Comparison of ENCODE assay signal across 23 mouse cellular contexts in the genomic region with DNA sequence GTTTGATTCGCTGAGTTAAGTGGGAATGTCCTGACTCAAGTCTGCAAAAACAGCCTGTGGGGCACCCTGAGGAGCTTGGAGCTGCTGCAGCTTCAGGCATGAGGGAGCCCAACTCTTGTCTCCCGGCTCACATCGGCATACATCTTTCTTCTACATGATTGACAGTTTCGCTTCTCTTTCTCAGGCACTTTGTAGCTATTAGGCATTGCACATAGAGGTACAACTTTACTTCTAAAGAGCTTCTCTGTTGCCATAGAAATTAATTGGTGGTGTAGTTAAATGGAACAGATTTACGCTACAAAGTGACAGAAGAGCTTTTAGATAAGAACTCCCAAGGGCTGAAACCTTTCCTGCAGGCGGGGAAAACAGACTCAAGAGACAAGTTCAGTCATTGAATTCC. TPM values are rescaled to one million over a fixed set of nuclear protein-coding genes. Genes with fewer than 3 reads are reported as not detected.
DNase-seq lines count a peak whose midpoint lies in the region; ATAC-seq and TF ChIP-seq lines count a peak whose summit lies in the region.
"Had no signal": no experiment of that assay in that cellular context is flagged by ENCODE, and none has a peak within 500 bp of the region (broad histone marks: within the 10 kb centered on the region; RNA-seq: fewer than 3 reads in every experiment).

No protein-coding gene starts in this region.

- no peak overlapping the region for H3K9ac ChIP-seq in forebrain, embryonic 14.5 days (ENCODE audit: low read length)
- H3K9ac ChIP-seq: embryonic facial prominence, embryonic 15.5 days; hindbrain, embryonic 12.5 days had no signal

- no peak for TF ChIP-seq CTCF in lung, adult 2 months (IDR thresholded peaks at IDR 0.05; ENCODE audit: insufficient read depth, low read length)

- TF ChIP-seq POLR2A in lung, adult 2 months (IDR thresholded peaks at IDR 0.05; ENCODE audit: borderline replicate concordance, extremely low read depth, low read depth, low read length) = no peak

- no peaks in the 10 kb centered on the region; the same call in 1 of the 2 replicates for H3K36me3 ChIP-seq in forebrain, embryonic 14.5 days (ENCODE audit: control insufficient read depth, insufficient read depth, low read length)
- H3K36me3 ChIP-seq in forebrain, embryonic 10.5 days (replicated peaks) = peaks cover 9% of the 10 kb centered on the region
- H3K36me3 ChIP-seq in splenic B cell, adult 2 months (ENCODE audit: control insufficient read depth, insufficient read depth, low read length, poor library complexity, severe bottlenecking) = peaks cover 3% of the 10 kb centered on the region

- H3K27me3 ChIP-seq in forebrain, embryonic 14.5 days (replicated peaks; ENCODE audit: control insufficient read depth, insufficient read depth, low read length) = no peaks in the 10 kb centered on the region
- no peaks in the 10 kb centered on the region for H3K27me3 ChIP-seq in forebrain, embryonic 10.5 days (ENCODE audit: poor library complexity, severe bottlenecking)
- no peaks in the 10 kb centered on the region for H3K27me3 ChIP-seq in splenic B cell, adult 2 months (ENCODE audit: control insufficient read depth, insufficient read depth, low read length, poor library complexity, severe bottlenecking)
- H3K27me3 ChIP-seq: embryonic facial prominence, embryonic 15.5 days; hindbrain, embryonic 12.5 days had no signal

- 37% methylated on average over 6 of the region's 6 CpGs for WGBS in forebrain, embryonic 14.5 days
- 66% methylated on average over 6 of the region's 6 CpGs for WGBS in forebrain, embryonic 10.5 days
- WGBS in lung, adult 2 months = 57% methylated on average over 6 of the region's 6 CpGs

- no peak overlapping the region for H3K4me2 ChIP-seq in forebrain, embryonic 14.5 days (ENCODE audit: low read length)
- H3K4me2 ChIP-seq: embryonic facial prominence, embryonic 15.5 days; hindbrain, embryonic 12.5 days had no signal

- no peak overlapping the region for H3K4me3 ChIP-seq in forebrain, embryonic 14.5 days (ENCODE audit: low read depth, low read length)
- H3K4me3 ChIP-seq in forebrain, embryonic 10.5 days = no peak overlapping the region
- no peak overlapping the region for H3K4me3 ChIP-seq in lung, adult 2 months (replicated peaks; ENCODE audit: extremely low read depth, low read depth, low read length)
- H3K4me3 ChIP-seq: embryonic facial prominence, embryonic 15.5 days; erythroblast, embryonic 14.5 days; heart, embryonic 10.5 days; hindbrain, embryonic 12.5 days had no signal

- peak; percentile 64 for DNase-seq in forebrain, embryonic 14.5 days (ENCODE audit: low spot score)
- DNase-seq in forebrain, embryonic 10.5 days (ENCODE audit: extremely low spot score, low spot score) = no peak
- peak; percentile 49 for DNase-seq in A20 (ENCODE audit: low read depth, low spot score)
- DNase-seq in brain, adult 2 months (ENCODE audit: low read depth, low spot score) = peak; percentile 22
- DNase-seq in splenic B cell, adult 2 months (ENCODE audit: low read depth, low spot score) = peak; percentile 23
- DNase-seq in lung, adult 2 months = no peak
- DNase-seq: adrenal gland, adult 8-10 months; adrenal gland, postnatal 36 days; cerebellum, adult 18-20 months; cerebellum, adult 9-11 months; cerebellum, postnatal 36 days; gastrocnemius, postnatal 36 days; heart, adult 18-20 months; heart, postnatal 10 days; heart, postnatal 4 days had no signal

- no peak overlapping the region for H3K27ac ChIP-seq in forebrain, embryonic 14.5 days (ENCODE audit: low read depth, low read length)
- H3K27ac ChIP-seq in forebrain, embryonic 10.5 days = no peak overlapping the region
- H3K27ac ChIP-seq: embryonic facial prominence, embryonic 15.5 days; heart, embryonic 10.5 days; hindbrain, embryonic 12.5 days had no signal

- no peaks in the 10 kb centered on the region for H3K4me1 ChIP-seq in forebrain, embryonic 14.5 days (ENCODE audit: control insufficient read depth, insufficient read depth, low read length)
- H3K4me1 ChIP-seq in forebrain, embryonic 10.5 days = peaks cover 6% of the 10 kb centered on the region; the same call in 1 of the 2 replicates
- H3K4me1 ChIP-seq in lung, adult 2 months (ENCODE audit: control insufficient read depth, insufficient read depth, low read length) = no peaks in the 10 kb centered on the region
- H3K4me1 ChIP-seq: embryonic facial prominence, embryonic 15.5 days; heart, embryonic 10.5 days; hindbrain, embryonic 12.5 days had no signal

- H3K9me3 ChIP-seq in forebrain, embryonic 14.5 days (replicated peaks; ENCODE audit: control insufficient read depth, low read length) = no peaks in the 10 kb centered on the region
- H3K9me3 ChIP-seq in forebrain, embryonic 10.5 days = no peaks in the 10 kb centered on the region
- H3K9me3 ChIP-seq: embryonic facial prominence, embryonic 15.5 days; G1E; heart, embryonic 10.5 days; hindbrain, embryonic 12.5 days had no signal

- ATAC-seq in forebrain, embryonic 14.5 days = no peak
- ATAC-seq: hindbrain, embryonic 16.5 days; inflammation-experienced regulatory T-cells, adult 6 months; intestine, postnatal 0 days had no signal

RNA-seq across cellular contexts. Expression of a gene that starts 50.2 kb away (rescaled TPM):
- 27.1 and 34.4 TPM in 2 replicates for polyA plus RNA-seq in forebrain, embryonic 14.5 days (2014; fragmentation: Nextera tagmentation; extraction: Ambion mirVana)
- polyA plus RNA-seq in forebrain, embryonic 10.5 days (2016; fragmentation: Nextera tagmentation; extraction: Ambion mirVana) = 20.7 and 22.4 TPM in 2 replicates
- polyA plus RNA-seq in lung, adult 2 months (2012; rRNA removed) = 7.8 and 8.6 TPM in 2 replicates

Comparison
In these comparisons a context has a peak if more than half of its experiments do, and no peak if none do; other contexts are left out.
1. DNase-seq: peak in forebrain, embryonic 14.5 days (single experiment), A20 (single experiment), brain, adult 2 months (single experiment) and splenic B cell, adult 2 months (single experiment); none in forebrain, embryonic 10.5 days (single experiment) and lung, adult 2 months (single experiment).